Mouse (Mus musculus): ENCODE data around the gene Plppr3.

The Plppr3 gene

DNA sequence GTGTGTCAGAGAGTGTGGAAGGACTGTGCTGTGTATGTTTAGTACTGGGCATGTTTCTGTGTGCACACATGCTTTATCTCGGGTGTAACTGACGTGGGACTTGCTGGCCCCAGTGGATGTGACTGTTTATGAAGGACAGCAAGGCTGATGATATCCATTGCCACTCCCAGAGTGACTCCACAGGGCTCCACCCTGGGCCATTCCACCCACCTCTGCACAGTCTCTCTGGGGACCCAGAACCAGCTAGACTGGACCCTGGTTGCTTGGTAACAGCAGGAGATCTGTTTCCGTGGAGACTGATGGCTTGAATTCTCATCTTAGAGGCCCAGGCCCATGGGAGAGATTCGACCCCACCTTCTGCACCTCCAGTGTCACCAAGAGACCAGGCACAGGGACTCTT lies 56.2 kb downstream of the Plppr3 start:
- DNase-seq (ENCODE audit: low spot score): no peak

DNA sequence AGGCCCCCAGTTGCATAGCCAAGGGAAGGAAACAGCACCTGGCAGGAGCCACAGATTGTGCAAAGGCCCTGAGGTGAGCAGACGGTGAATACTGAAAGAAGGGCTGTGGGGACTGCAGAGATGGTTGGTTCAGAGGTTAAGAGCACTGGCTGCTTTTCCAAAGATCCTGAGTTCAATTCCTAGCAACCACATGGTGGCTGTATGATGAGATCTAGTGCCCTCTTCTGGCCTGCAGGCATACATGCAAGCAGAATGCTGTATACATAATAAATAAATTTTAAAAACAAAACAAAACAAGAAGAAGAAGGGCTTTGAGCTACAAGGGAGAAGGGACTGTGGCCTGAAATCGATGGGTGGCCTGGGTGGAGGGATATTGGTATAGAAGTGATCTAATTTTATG lies 57.3 kb downstream of the Plppr3 start:
- DNase-seq (ENCODE audit: low spot score): no peak

- DNase-seq (ENCODE audit: low spot score): no peak
Measured at GRCm38 (mm10) chr10:79815671-79816494, 58.6 kb downstream of the Plppr3 start.

DNA sequence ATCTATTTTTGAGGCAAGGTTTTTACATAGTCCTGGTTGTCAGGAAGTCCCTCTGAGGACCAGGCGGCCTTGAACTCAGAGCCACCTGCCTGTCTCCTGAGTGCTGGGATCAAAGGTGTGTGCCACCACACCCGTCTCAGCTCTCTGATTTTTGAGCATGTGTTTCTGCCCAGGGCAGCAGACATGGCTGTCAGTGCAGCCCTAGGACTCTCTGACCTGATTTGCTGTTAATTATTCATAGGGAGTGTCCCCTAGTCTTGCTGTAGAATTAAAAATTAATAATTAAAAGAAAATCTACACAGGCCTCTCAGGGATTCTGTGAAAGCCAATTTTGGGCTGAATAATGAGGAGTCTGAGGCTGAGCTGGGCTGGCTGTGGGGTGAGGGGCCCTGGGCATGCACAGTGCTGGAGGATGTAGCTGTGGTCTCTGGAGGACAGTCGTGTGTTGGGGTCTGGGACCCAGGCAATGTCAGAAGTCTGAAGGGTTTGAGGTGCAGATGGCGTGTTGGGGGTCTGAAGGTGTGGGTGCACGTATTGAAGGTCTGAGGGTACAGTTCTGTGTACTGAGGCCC lies 60.1 kb downstream of the Plppr3 start:
- no peak for DNase-seq (ENCODE audit: low spot score)

DNA sequence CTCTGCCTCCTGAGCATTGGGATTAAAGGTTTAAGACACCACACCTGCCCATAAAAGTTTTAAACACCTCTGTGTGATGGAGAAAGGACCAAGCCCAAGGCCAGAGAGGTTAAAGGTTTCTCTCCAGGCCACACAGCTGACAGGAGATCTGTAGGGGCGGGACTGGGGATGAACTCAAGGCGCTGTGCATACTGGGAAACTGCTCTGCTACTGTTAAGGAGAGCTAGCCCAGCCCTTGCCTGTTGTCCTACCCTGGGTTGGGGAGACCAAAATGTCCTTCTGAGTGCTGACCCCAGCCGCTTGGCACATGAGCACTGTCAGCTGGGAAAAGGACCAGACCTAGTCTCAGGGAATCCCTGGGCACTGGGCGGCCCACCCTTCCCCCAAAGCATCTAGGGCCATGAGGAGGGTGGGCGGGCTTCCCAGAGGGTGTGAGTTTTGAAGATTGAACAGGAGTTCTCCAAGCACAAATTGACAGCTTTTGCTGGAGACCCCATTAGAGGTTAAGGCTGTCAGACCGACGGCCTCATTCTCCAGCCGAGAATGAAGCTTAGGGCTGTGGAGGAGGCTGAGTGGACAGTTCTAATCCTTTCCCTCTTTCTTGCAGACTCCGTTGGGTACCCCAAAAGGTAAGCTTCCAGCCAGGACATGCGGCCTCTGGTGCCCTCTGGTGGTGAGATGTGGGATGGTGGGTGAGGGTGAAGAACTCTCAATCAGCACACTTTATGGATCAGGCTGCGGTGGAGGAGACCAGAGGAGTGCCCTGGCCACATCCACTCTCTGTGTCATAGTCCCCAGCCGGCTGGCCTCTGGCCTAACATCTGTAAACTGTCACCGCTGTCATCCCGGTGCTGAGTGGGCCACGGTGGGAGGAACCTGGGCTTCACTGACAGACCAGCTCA lies 62.4 kb downstream of the Plppr3 start:
- peak; percentile 88 for DNase-seq (ENCODE audit: low spot score)

Measured in embryo, embryonic 10.5 days (tissue).